ENCODE assay signal across 23 mouse cellular contexts in genomic region chr1:76911472-76911871, GRCm38 (mm10).
DNase-seq lines count a peak whose midpoint lies in the region; ATAC-seq and TF ChIP-seq lines count a peak whose summit lies in the region.
"Had no signal": no experiment of that assay in that cellular context is flagged by ENCODE, and none has a peak within 500 bp of the region (broad histone marks: within the 10 kb centered on the region; RNA-seq: fewer than 3 reads in every experiment).

No protein-coding gene starts in this region.

- H3K9ac ChIP-seq in liver, embryonic 12.5 days = no peak overlapping the region
- no peak overlapping the region for H3K9ac ChIP-seq in liver, embryonic 13.5 days
- no peak overlapping the region for H3K9ac ChIP-seq in liver, embryonic 15.5 days
- no peak overlapping the region for H3K9ac ChIP-seq in liver, postnatal 0 days (replicated peaks)
- H3K9ac ChIP-seq: embryonic facial prominence, embryonic 13.5 days; embryonic facial prominence, embryonic 15.5 days; forebrain, embryonic 12.5 days had no signal

- peak; percentile 58 for TF ChIP-seq EP300 in liver, postnatal 0 days (IDR thresholded peaks at IDR 0.05; ENCODE audit: low read depth)

- H3K27ac ChIP-seq in liver, embryonic 12.5 days = no peak overlapping the region
- H3K27ac ChIP-seq in liver, embryonic 13.5 days = no peak overlapping the region
- no peak overlapping the region for H3K27ac ChIP-seq in liver, embryonic 15.5 days (replicated peaks)
- H3K27ac ChIP-seq in liver, postnatal 0 days (ENCODE audit: low read depth) = no peak overlapping the region
- H3K27ac ChIP-seq: embryonic facial prominence, embryonic 13.5 days; embryonic facial prominence, embryonic 15.5 days; forebrain, embryonic 10.5 days; forebrain, embryonic 12.5 days had no signal

- H3K4me3 ChIP-seq in liver, embryonic 12.5 days = no peak overlapping the region
- no peak overlapping the region for H3K4me3 ChIP-seq in liver, embryonic 13.5 days (replicated peaks)
- no peak overlapping the region for H3K4me3 ChIP-seq in liver, embryonic 15.5 days (replicated peaks)
- H3K4me3 ChIP-seq in liver, postnatal 0 days (ENCODE audit: low read depth, low read length) = no peak overlapping the region
- H3K4me3 ChIP-seq: embryonic facial prominence, embryonic 13.5 days; embryonic facial prominence, embryonic 15.5 days; erythroblast, embryonic 14.5 days; forebrain, embryonic 10.5 days; forebrain, embryonic 12.5 days had no signal

- no peaks in the 10 kb centered on the region for H3K4me1 ChIP-seq in liver, embryonic 12.5 days
- no peaks in the 10 kb centered on the region for H3K4me1 ChIP-seq in liver, embryonic 13.5 days (replicated peaks)
- H3K4me1 ChIP-seq in liver, embryonic 15.5 days (replicated peaks) = no peaks in the 10 kb centered on the region
- peaks cover 2% of the 10 kb centered on the region; the same call in 1 of the 2 replicates for H3K4me1 ChIP-seq in liver, postnatal 0 days (ENCODE audit: insufficient read depth)
- H3K4me1 ChIP-seq: embryonic facial prominence, embryonic 15.5 days; forebrain, embryonic 10.5 days; forebrain, embryonic 12.5 days had no signal

- no peak for ATAC-seq in liver, embryonic 12.5 days
- 0 out of 2 replicates have a peak, but pooled peaks have one; percentile 48 for ATAC-seq in liver, embryonic 13.5 days (ENCODE audit: low read depth)
- ATAC-seq in liver, embryonic 15.5 days (ENCODE audit: insufficient read depth) = peak; percentile 51; the same call in 1 of the 2 replicates
- peak; percentile 98 for ATAC-seq in liver, postnatal 0 days
- ATAC-seq: forebrain, embryonic 14.5 days; forebrain, embryonic 16.5 days had no signal

- H3K36me3 ChIP-seq in liver, embryonic 12.5 days = no peaks in the 10 kb centered on the region
- no peaks in the 10 kb centered on the region for H3K36me3 ChIP-seq in liver, embryonic 13.5 days
- no peaks in the 10 kb centered on the region for H3K36me3 ChIP-seq in liver, embryonic 15.5 days (replicated peaks)
- no peaks in the 10 kb centered on the region for H3K36me3 ChIP-seq in liver, postnatal 0 days (replicated peaks; ENCODE audit: insufficient read depth, low read length)
- H3K36me3 ChIP-seq: embryonic facial prominence, embryonic 13.5 days; embryonic facial prominence, embryonic 15.5 days; forebrain, embryonic 10.5 days; forebrain, embryonic 12.5 days had no signal

- 74% methylated on average over 3 of the region's 3 CpGs for WGBS in liver, embryonic 12.5 days (ENCODE audit: insufficient replicate concordance)
- 58% methylated on average over 3 of the region's 3 CpGs for WGBS in liver, embryonic 13.5 days (ENCODE audit: insufficient replicate concordance)
- 52% methylated on average over 3 of the region's 3 CpGs for WGBS in liver, embryonic 15.5 days (ENCODE audit: insufficient replicate concordance)
- WGBS in liver, postnatal 0 days (ENCODE audit: insufficient replicate concordance) = 60% methylated on average over 3 of the region's 3 CpGs

- no peak for TF ChIP-seq CTCF in liver, postnatal 0 days (IDR thresholded peaks at IDR 0.05; ENCODE audit: low read depth)

- DNase-seq in liver = peak; percentile 14
- no peak for DNase-seq in liver, embryonic 13.5 days
- DNase-seq in liver, postnatal 0 days = peak; percentile 39
- DNase-seq in right cerebral cortex, adult 18-20 months = no peak
- DNase-seq in frontal cortex, postnatal 25 days (ENCODE audit: low spot score in 2 of 2) = no peak
- DNase-seq: adrenal gland, adult 8-10 months; adrenal gland, postnatal 25 days; cerebellum, adult 11 months; cerebellum, adult 18-20 months; cerebellum, adult 8-10 months; cerebellum, adult 9-11 months; cerebellum, postnatal 14 days; cerebellum, postnatal 36 days; embryo, embryonic 11 days had no signal

- H3K27me3 ChIP-seq in liver, embryonic 12.5 days (replicated peaks) = no peaks in the 10 kb centered on the region
- no peaks in the 10 kb centered on the region for H3K27me3 ChIP-seq in liver, embryonic 13.5 days
- H3K27me3 ChIP-seq in liver, embryonic 15.5 days = no peaks in the 10 kb centered on the region
- H3K27me3 ChIP-seq in liver, postnatal 0 days (ENCODE audit: insufficient read depth, low read length) = no peaks in the 10 kb centered on the region
- H3K27me3 ChIP-seq: embryonic facial prominence, embryonic 13.5 days; embryonic facial prominence, embryonic 15.5 days; forebrain, embryonic 12.5 days had no signal

- no peaks in the 10 kb centered on the region for H3K9me3 ChIP-seq in liver, embryonic 12.5 days (replicated peaks)
- H3K9me3 ChIP-seq in liver, embryonic 13.5 days (replicated peaks) = no peaks in the 10 kb centered on the region
- H3K9me3 ChIP-seq in liver, embryonic 15.5 days (replicated peaks) = no peaks in the 10 kb centered on the region
- H3K9me3 ChIP-seq in liver, postnatal 0 days (ENCODE audit: low read length) = no peaks in the 10 kb centered on the region
- H3K9me3 ChIP-seq: embryonic facial prominence, embryonic 13.5 days; embryonic facial prominence, embryonic 15.5 days; forebrain, embryonic 10.5 days; forebrain, embryonic 12.5 days had no signal

- H3K4me2 ChIP-seq in liver, embryonic 12.5 days = no peak overlapping the region
- H3K4me2 ChIP-seq in liver, embryonic 13.5 days = no peak overlapping the region
- H3K4me2 ChIP-seq in liver, embryonic 15.5 days = no peak overlapping the region
- H3K4me2 ChIP-seq in liver, postnatal 0 days (ENCODE audit: low read depth, low read length) = no peak overlapping the region
- H3K4me2 ChIP-seq: embryonic facial prominence, embryonic 13.5 days; embryonic facial prominence, embryonic 15.5 days; forebrain, embryonic 12.5 days had no signal

Comparison
In these comparisons a context has a peak if more than half of its experiments do, and no peak if none do; other contexts are left out.
1. DNase-seq: peak in liver (single experiment) and liver, postnatal 0 days (single experiment); none in liver, embryonic 13.5 days (single experiment), right cerebral cortex, adult 18-20 months (single experiment) and frontal cortex, postnatal 25 days (0 of 2).